Mouse (Mus musculus): Measurements from ENCODE around the gene Fbxl4.

GRCm38 (mm10) chr4:22357266-22357930 is at the start of gene Fbxl4:
- TF ChIP-seq POLR2A (IDR thresholded peaks at IDR 0.05; ENCODE audit: borderline replicate concordance, extremely low read depth, low read depth, low read length): peak; percentile 63
- TF ChIP-seq CTCF (IDR thresholded peaks at IDR 0.05; ENCODE audit: insufficient read depth, low read length): no peak

All from lung, adult 2 months (tissue).